19 mouse cellular contexts compared by ENCODE assay signal in genomic region chr1:145376069-145376468, GRCm38 (mm10).
A peak's percentile ranks its signal among the peaks of the same experiment; 100 is the strongest.
DNase-seq lines count a peak whose midpoint lies in the region; ATAC-seq and TF ChIP-seq lines count a peak whose summit lies in the region.
"Had no signal": no experiment of that assay in that cellular context is flagged by ENCODE, and none has a peak within 500 bp of the region (broad histone marks: within the 10 kb centered on the region; RNA-seq: fewer than 3 reads in every experiment).

No protein-coding gene starts in this region.

- H3K27me3 ChIP-seq in forebrain, embryonic 14.5 days (replicated peaks; ENCODE audit: control insufficient read depth, insufficient read depth, low read length) = no peaks in the 10 kb centered on the region
- H3K27me3 ChIP-seq in forebrain, embryonic 10.5 days (ENCODE audit: poor library complexity, severe bottlenecking) = no peaks in the 10 kb centered on the region
- H3K27me3 ChIP-seq in forebrain, postnatal 0 days (ENCODE audit: insufficient read depth, low read length) = no peaks in the 10 kb centered on the region
- no peaks in the 10 kb centered on the region for H3K27me3 ChIP-seq in hindbrain, embryonic 13.5 days
- H3K27me3 ChIP-seq: embryonic facial prominence, embryonic 12.5 days; Patski had no signal

- H3K4me1 ChIP-seq in forebrain, embryonic 14.5 days (ENCODE audit: control insufficient read depth, insufficient read depth, low read length) = no peaks in the 10 kb centered on the region
- no peaks in the 10 kb centered on the region for H3K4me1 ChIP-seq in forebrain, embryonic 10.5 days
- no peaks in the 10 kb centered on the region for H3K4me1 ChIP-seq in forebrain, postnatal 0 days (ENCODE audit: insufficient read depth)
- H3K4me1 ChIP-seq in hindbrain, embryonic 13.5 days (replicated peaks) = no peaks in the 10 kb centered on the region
- H3K4me1 ChIP-seq: embryonic facial prominence, embryonic 10.5 days; embryonic facial prominence, embryonic 12.5 days had no signal

- TF ChIP-seq CTCF in brain, embryonic 14.5 days (IDR thresholded peaks at IDR 0.05; ENCODE audit: borderline replicate concordance, extremely low read depth, insufficient read depth, insufficient read length) = no peak
- no peak for TF ChIP-seq CTCF in forebrain, postnatal 0 days (IDR thresholded peaks at IDR 0.05; ENCODE audit: low read depth)

- no peak overlapping the region for H3K27ac ChIP-seq in forebrain, embryonic 14.5 days (ENCODE audit: low read depth, low read length)
- H3K27ac ChIP-seq in forebrain, embryonic 10.5 days = no peak overlapping the region
- no peak overlapping the region for H3K27ac ChIP-seq in forebrain, postnatal 0 days (ENCODE audit: low read depth, low read length)
- no peak overlapping the region for H3K27ac ChIP-seq in hindbrain, embryonic 13.5 days
- H3K27ac ChIP-seq: embryonic facial prominence, embryonic 10.5 days; embryonic facial prominence, embryonic 12.5 days had no signal

- H3K36me3 ChIP-seq in forebrain, embryonic 14.5 days (ENCODE audit: control insufficient read depth, insufficient read depth, low read length) = no peaks in the 10 kb centered on the region
- H3K36me3 ChIP-seq in forebrain, embryonic 10.5 days (replicated peaks) = no peaks in the 10 kb centered on the region
- H3K36me3 ChIP-seq in forebrain, postnatal 0 days (ENCODE audit: insufficient read depth) = no peaks in the 10 kb centered on the region
- H3K36me3 ChIP-seq in hindbrain, embryonic 13.5 days = no peaks in the 10 kb centered on the region
- H3K36me3 ChIP-seq: embryonic facial prominence, embryonic 10.5 days; embryonic facial prominence, embryonic 12.5 days had no signal

- H3K4me3 ChIP-seq in forebrain, embryonic 14.5 days (ENCODE audit: low read depth, low read length) = no peak overlapping the region
- H3K4me3 ChIP-seq in forebrain, embryonic 10.5 days = no peak overlapping the region
- H3K4me3 ChIP-seq in forebrain, postnatal 0 days (ENCODE audit: low read depth, low read length) = no peak overlapping the region
- H3K4me3 ChIP-seq in hindbrain, embryonic 13.5 days = no peak overlapping the region
- H3K4me3 ChIP-seq: embryonic facial prominence, embryonic 10.5 days; embryonic facial prominence, embryonic 12.5 days had no signal

- H3K9me3 ChIP-seq in forebrain, embryonic 14.5 days (replicated peaks; ENCODE audit: control insufficient read depth, low read length) = no peaks in the 10 kb centered on the region
- H3K9me3 ChIP-seq in forebrain, embryonic 10.5 days = no peaks in the 10 kb centered on the region
- H3K9me3 ChIP-seq in forebrain, postnatal 0 days (ENCODE audit: low read length) = no peaks in the 10 kb centered on the region
- no peaks in the 10 kb centered on the region for H3K9me3 ChIP-seq in hindbrain, embryonic 13.5 days
- H3K9me3 ChIP-seq: embryonic facial prominence, embryonic 10.5 days; embryonic facial prominence, embryonic 12.5 days had no signal

- no peak overlapping the region for H3K9ac ChIP-seq in forebrain, embryonic 14.5 days (ENCODE audit: low read length)
- no peak overlapping the region for H3K9ac ChIP-seq in forebrain, postnatal 0 days
- H3K9ac ChIP-seq in hindbrain, embryonic 13.5 days = no peak overlapping the region
- H3K9ac ChIP-seq: embryonic facial prominence, embryonic 12.5 days had no signal

- H3K4me2 ChIP-seq in forebrain, embryonic 14.5 days (ENCODE audit: low read length) = no peak overlapping the region
- H3K4me2 ChIP-seq in forebrain, postnatal 0 days (ENCODE audit: low read depth) = no peak overlapping the region
- H3K4me2 ChIP-seq in hindbrain, embryonic 13.5 days = no peak overlapping the region
- H3K4me2 ChIP-seq: embryonic facial prominence, embryonic 12.5 days had no signal

- DNase-seq in forebrain, embryonic 14.5 days (ENCODE audit: low spot score) = peak; percentile 39
- no peak for DNase-seq in forebrain, embryonic 10.5 days (ENCODE audit: extremely low spot score, low spot score)
- peak; percentile 1 for DNase-seq in brain, adult 2 months (ENCODE audit: low read depth, low spot score)
- DNase-seq in brain, embryonic 14.5 days (ENCODE audit: low read depth) = peak; percentile 51
- peak; percentile 2 for DNase-seq in forebrain, postnatal 0 days
- DNase-seq in spleen, adult 18-20 months = no peak
- DNase-seq: adrenal gland, adult 8-10 months; adrenal gland, postnatal 14 days; adrenal gland, postnatal 36 days; cerebellum, adult 11-12 months; cerebellum, adult 2 months; cerebellum, adult 9-10 months; cerebellum, postnatal 10 days; cerebellum, postnatal 25 days had no signal

- WGBS in forebrain, embryonic 14.5 days = 79% methylated on average over 2 of the region's 2 CpGs
- 92% methylated on average over 2 of the region's 2 CpGs for WGBS in forebrain, embryonic 10.5 days
- WGBS in forebrain, postnatal 0 days = 73% methylated on average over 2 of the region's 2 CpGs
- 90% methylated on average over 2 of the region's 2 CpGs for WGBS in hindbrain, embryonic 13.5 days

- no peak for TF ChIP-seq POLR2A in brain, embryonic 14.5 days (IDR thresholded peaks at IDR 0.05; ENCODE audit: borderline replicate concordance, extremely low read depth, insufficient read depth, insufficient read length, poor library complexity, severe bottlenecking)

- ATAC-seq in forebrain, embryonic 14.5 days = peak; percentile 66
- ATAC-seq in forebrain, postnatal 0 days = no peak
- ATAC-seq in hindbrain, embryonic 13.5 days (ENCODE audit: low FRiP score) = no peak
- ATAC-seq: activated CD4-positive, CD25-positive, alpha-beta regulatory T cell, adult 4 months; Patski had no signal

Comparison
In these comparisons a context has a peak if more than half of its experiments do, and no peak if none do; other contexts are left out.
1. DNase-seq: peak in forebrain, embryonic 14.5 days (single experiment), brain, adult 2 months (single experiment), brain, embryonic 14.5 days (single experiment) and forebrain, postnatal 0 days (single experiment); none in forebrain, embryonic 10.5 days (single experiment) and spleen, adult 18-20 months (0 of 2).